Mouse (Mus musculus) CH12.LX (cell line): ENCODE data around the gene Phactr1. TPM values are rescaled to one million over a fixed set of nuclear protein-coding genes. Genes with fewer than 3 reads are reported as not detected.

Experiments
- DNase-seq: peaks from one replicate; pipeline ENCODE4 v3.0.0-alpha.2; 2013; ENCODE audit errors: extremely low read depth
- H3K27ac ChIP-seq: 2 replicates; pipeline ENCODE4 v1.5.1; 2012; ENCODE audit warnings: low read depth, mild to moderate bottlenecking, control low read depth, moderate library complexity; ENCODE audit not compliant: insufficient read depth
- H3K27me3 ChIP-seq: replicated peaks from 2 replicates; pipeline ENCODE3; 2012; ENCODE audit warnings: inconsistent platforms
- H3K36me3 ChIP-seq, 2 experiments: replicated peaks in 1 of 2; 2 replicates each; pipeline versions ENCODE3 to v1.6.1; 2012; ENCODE audit warnings: inconsistent platforms in 1 of 2, low read length in 1 of 2, mild to moderate bottlenecking in 1 of 2, mixed read lengths in 1 of 2, moderate library complexity in 1 of 2; ENCODE audit not compliant: control insufficient read depth in 1 of 2, insufficient read depth in 1 of 2
- H3K4me1 ChIP-seq, 2 experiments: 2 replicates each; pipeline ENCODE4 v1.6.1; 2012; ENCODE audit warnings: inconsistent platforms in 1 of 2, moderate library complexity in 1 of 2; ENCODE audit not compliant: insufficient read depth in 2 of 2, control insufficient read depth in 1 of 2
- H3K4me2 ChIP-seq: 2 replicates; pipeline ENCODE4 v1.6.1; 2012; ENCODE audit warnings: low read depth, mild to moderate bottlenecking, control low read depth; ENCODE audit not compliant: poor library complexity, insufficient read depth, severe bottlenecking
- H3K4me3 ChIP-seq, 3 experiments: fragments of 150-350 bp in 1 of 3; sonication (generic) in 1 of 3; replicated peaks in 1 of 3; 2 replicates each; pipeline versions ENCODE3 to v1.5.1; 2011 to 2012; ENCODE audit warnings: low read depth in 2 of 3, low read length in 2 of 3, mild to moderate bottlenecking in 2 of 3, moderate library complexity in 2 of 3, control low read depth in 1 of 3, improper control_type of control experiment in 1 of 3, inconsistent platforms in 1 of 3, mixed read lengths in 1 of 3; ENCODE audit not compliant: poor library complexity in 1 of 3
- H3K79me2 ChIP-seq: replicated peaks from 2 replicates; pipeline ENCODE4 v1.6.1; 2012; ENCODE audit warnings: mild to moderate bottlenecking, moderate library complexity; ENCODE audit not compliant: control insufficient read depth, poor library complexity, insufficient read depth, severe bottlenecking; ENCODE audit errors: extremely low read depth
- H3K9ac ChIP-seq: 2 replicates; pipeline ENCODE4 v1.6.1; 2012; ENCODE audit warnings: low read depth, mild to moderate bottlenecking, control low read depth, moderate library complexity; ENCODE audit not compliant: insufficient read depth
- H3K9me3 ChIP-seq: replicated peaks from 2 replicates; pipeline ENCODE3; 2012; ENCODE audit warnings: low read length, inconsistent platforms, mixed read lengths
- CHD2 ChIP-seq: IDR thresholded peaks from 2 replicates; pipeline ENCODE4 v1.6.1; 2011; ENCODE audit warnings: low read length, improper control_type of control experiment
- E2F4 ChIP-seq: IDR thresholded peaks from 2 replicates; pipeline ENCODE4 v1.6.1; 2011; ENCODE audit warnings: low read depth, low read length, improper control_type of control experiment; ENCODE audit not compliant: insufficient replicate concordance
- ELF1 ChIP-seq: IDR thresholded peaks from 2 replicates; pipeline ENCODE4 v1.6.1; 2014; ENCODE audit warnings: low read depth, mild to moderate bottlenecking, inconsistent platforms, low read length, improper control_type of control experiment
- EP300 ChIP-seq: IDR thresholded peaks from 2 replicates; pipeline ENCODE4 v1.6.1; 2011; ENCODE audit warnings: low read length, improper control_type of control experiment
- HCFC1 ChIP-seq: IDR thresholded peaks from 2 replicates; pipeline ENCODE4 v1.6.1; 2012; ENCODE audit warnings: low read depth, mild to moderate bottlenecking, inconsistent platforms, low read length, improper control_type of control experiment
- IRF4 ChIP-seq: IDR thresholded peaks from 2 replicates; pipeline ENCODE4 v1.6.1; 2014; ENCODE audit warnings: low read depth, mild to moderate bottlenecking, inconsistent platforms, low read length, improper control_type of control experiment
- KAT2A ChIP-seq: IDR thresholded peaks from 2 replicates; pipeline ENCODE4 v1.6.1; 2012; ENCODE audit warnings: low read length, improper control_type of control experiment, inconsistent platforms; ENCODE audit not compliant: insufficient replicate concordance
- MAFK ChIP-seq: IDR thresholded peaks from 2 replicates; pipeline ENCODE4 v1.6.1; 2011; ENCODE audit warnings: low read length, improper control_type of control experiment; ENCODE audit not compliant: insufficient replicate concordance
- MAX ChIP-seq: IDR thresholded peaks from 2 replicates; pipeline ENCODE4 v1.6.1; 2011; ENCODE audit warnings: low read length, improper control_type of control experiment
- MAZ ChIP-seq: IDR thresholded peaks from 2 replicates; pipeline ENCODE4 v1.6.1; 2012; ENCODE audit warnings: low read depth, mild to moderate bottlenecking, inconsistent platforms, low read length, improper control_type of control experiment, moderate library complexity
- MXI1 ChIP-seq: IDR thresholded peaks from 2 replicates; pipeline ENCODE4 v1.6.1; 2011; ENCODE audit warnings: mild to moderate bottlenecking, low read depth, low read length, improper control_type of control experiment
- MYC ChIP-seq: IDR thresholded peaks from 2 replicates; pipeline ENCODE4 v1.6.1; 2011; ENCODE audit warnings: low read depth, mild to moderate bottlenecking, improper control_type of control experiment, low read length
- POLR2A ChIP-seq: IDR thresholded peaks from 2 replicates; pipeline ENCODE4 v1.6.1; 2011; ENCODE audit warnings: low read depth, mild to moderate bottlenecking, improper control_type of control experiment, low read length
- RCOR1 ChIP-seq: conservative IDR thresholded peaks from 2 replicates; pipeline ENCODE4 v1.6.1; 2012; ENCODE audit warnings: low read depth, mild to moderate bottlenecking, inconsistent platforms, low read length, improper control_type of control experiment
- SIN3A ChIP-seq: IDR thresholded peaks from 2 replicates; pipeline ENCODE4 v1.6.1; 2012; ENCODE audit warnings: low read length, improper control_type of control experiment, inconsistent platforms
- TBP ChIP-seq: conservative IDR thresholded peaks from 2 replicates; pipeline ENCODE4 v1.6.1; 2011; ENCODE audit warnings: low read depth, low read length, improper control_type of control experiment
- TCF12 ChIP-seq: IDR thresholded peaks from 2 replicates; pipeline ENCODE4 v1.6.1; 2014; ENCODE audit warnings: low read depth, mild to moderate bottlenecking, inconsistent platforms, low read length, improper control_type of control experiment
- USF2 ChIP-seq: conservative IDR thresholded peaks from 2 replicates; pipeline ENCODE4 v1.6.1; 2011; ENCODE audit warnings: low read depth, low read length, improper control_type of control experiment
- ZC3H11A ChIP-seq: IDR thresholded peaks from 2 replicates; pipeline ENCODE4 v1.6.1; 2012; ENCODE audit warnings: low read depth, mild to moderate bottlenecking, inconsistent platforms, low read length, improper control_type of control experiment
- ZKSCAN1 ChIP-seq: IDR thresholded peaks from 2 replicates; pipeline ENCODE4 v1.6.1; 2012; ENCODE audit warnings: low read depth, inconsistent platforms, low read length, improper control_type of control experiment, borderline replicate concordance
- ZMIZ1 ChIP-seq: IDR thresholded peaks from 2 replicates; pipeline ENCODE4 v1.6.1; 2012; ENCODE audit warnings: low read depth, mild to moderate bottlenecking, inconsistent platforms, low read length, improper control_type of control experiment
- dilution Hi-C: fragments of 300-500 bp; cut with MboI; formaldehyde crosslinking; loops from 2 replicates; pipeline ENCODE4 v1.14.3; 2020; ENCODE audit warnings: low sequenced_read_pairs; ENCODE audit not compliant: extremely low pct_unique_long_range_greater_than_20kb, extremely low pct_ligation_motif_present
- in situ Hi-C: fragments of 300-500 bp; cut with MboI; formaldehyde crosslinking; loops from 3 replicates; pipeline ENCODE4 v1.14.3; 2019; ENCODE audit warnings: low sequenced_read_pairs, low pct_ligation_motif_present, low pct_unique_long_range_greater_than_20kb, mixed read lengths
- polyA plus RNA-seq: library from polyadenylated mRNA; unstranded; fragments of >175 nt; gene quantifications from 2 replicates; pipeline ENCODE4 v1.2.1, GENCODE M21; 2012; ENCODE audit warnings: low read depth; ENCODE audit not compliant: insufficient read length
- total RNA-seq, 2 experiments: library from RNA; depleted of rRNA; stranded (reverse); fragments of 300-350 nt in 1 of 2; fragments of >200 nt in 1 of 2; gene quantifications; 2 replicates each; pipeline ENCODE4 v1.2.3; 2012 to 2014

Phactr1 gene
- total and polyA plus RNA-seq, 3 experiments = 2.0 to 6.1 (median 3.1) TPM

DNA sequence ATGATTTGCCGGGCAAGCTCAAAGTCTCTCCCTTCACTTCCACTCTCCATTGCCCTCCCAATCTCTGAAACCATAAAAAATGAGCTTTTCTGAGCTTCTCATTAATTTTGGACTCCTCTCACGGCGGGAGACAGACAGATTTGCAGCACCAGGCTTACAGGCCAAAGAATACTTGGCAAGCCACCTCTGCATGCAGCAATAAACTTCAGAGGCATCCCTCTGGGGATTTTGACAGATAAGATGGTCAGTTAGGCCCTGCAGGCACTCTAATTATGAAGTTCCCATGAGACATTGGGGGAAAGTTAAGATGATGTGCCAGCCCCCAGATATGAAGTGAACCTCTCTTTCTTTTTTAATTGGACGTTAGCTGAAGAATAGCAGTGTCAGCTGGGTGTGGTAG is 300.2 kb downstream of the Phactr1 start:
- Histone ChIP-seq H3K79me2 (no peaks in the 10 kb centered on the region), H3K27ac (no peak overlapping the region), H3K4me1 (peaks cover 0 to 32% of the 10 kb centered on the region in 2 experiments; a peak in 2 of 4 replicates), H3K27me3 (no peaks in the 10 kb centered on the region)
- no peak for DNase-seq
- dilution Hi-C loops = no loop called here
- no peak for TF ChIP-seq HCFC1
- TF ChIP-seq IRF4 = no peak
- no peak for TF ChIP-seq ZC3H11A
- TF ChIP-seq MAX = no peak
- TF ChIP-seq USF2 = no peak
- TF ChIP-seq MYC = no peak
- TF ChIP-seq CHD2 = no peak
- no peak for TF ChIP-seq ELF1
- TF ChIP-seq ZMIZ1 = no peak
- TF ChIP-seq POLR2A = no peak
- no peak for TF ChIP-seq RCOR1
- no peak for TF ChIP-seq MAZ
- no peak for TF ChIP-seq MAFK
- TF ChIP-seq SIN3A = no peak
- TF ChIP-seq TBP = no peak
- no peak for TF ChIP-seq E2F4
- no peak for TF ChIP-seq KAT2A
- TF ChIP-seq ZKSCAN1 = no peak
- no peak for TF ChIP-seq MXI1
- TF ChIP-seq, all 38 proteins: peak for 0
- H3K4me3 ChIP-seq = no peak overlapping the region
- H3K36me3 ChIP-seq = no peaks in the 10 kb centered on the region
- in situ Hi-C loops = no loop called here
- H3K9ac ChIP-seq = no peak overlapping the region
- no peak overlapping the region for H3K4me2 ChIP-seq
- no peaks in the 10 kb centered on the region for H3K9me3 ChIP-seq

DNA sequence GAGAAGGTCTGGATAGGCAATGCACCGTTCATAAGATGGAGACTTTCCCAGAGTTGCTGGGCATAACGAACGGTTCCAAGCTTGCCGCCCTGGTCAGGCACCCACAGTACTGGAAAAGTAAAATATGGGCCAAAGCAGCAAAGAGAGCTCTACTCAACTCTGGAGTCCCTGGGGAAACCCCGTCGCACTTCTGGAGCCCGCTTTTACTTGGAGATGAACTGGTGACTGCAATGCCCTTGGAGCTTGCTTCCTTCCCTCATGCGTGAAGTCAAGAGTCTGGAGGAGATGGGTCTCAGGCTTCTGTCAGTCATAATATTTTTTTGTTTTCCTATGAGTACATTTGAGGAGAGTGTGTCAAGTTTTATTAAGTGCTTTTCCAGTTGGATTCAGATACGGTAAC is 302.2 kb downstream of the Phactr1 start:
- H3K4me2 ChIP-seq = peak overlapping the region; percentile 29; the same call in 1 of the 2 replicates
- DNase-seq = peak; percentile 65
- in situ Hi-C loops = no loop called here
- dilution Hi-C loops = no loop called here
- H3K4me1 ChIP-seq = peaks cover 0 to 25% of the 10 kb centered on the region in 2 experiments; a peak in 2 of 4 replicates
- H3K27me3 ChIP-seq = no peaks in the 10 kb centered on the region
- H3K27ac ChIP-seq = no peak overlapping the region
- TF ChIP-seq EP300 (0 out of 2 replicates have a peak, but pooled peaks have one; percentile 32), TCF12 (no peak), IRF4 (peak; percentile 66; the same call in 1 of the 2 replicates)
- no peak overlapping the region for H3K9ac ChIP-seq
- H3K79me2 ChIP-seq = no peaks in the 10 kb centered on the region
- no peaks in the 10 kb centered on the region for H3K9me3 ChIP-seq
- H3K36me3 ChIP-seq = no peaks in the 10 kb centered on the region
- H3K4me3 ChIP-seq = no peak overlapping the region
